Comparison of ENCODE assay signal across 14 mouse cellular contexts in genomic region chr16:29774949-29775348, GRCm38 (mm10).
DNase-seq lines count a peak whose midpoint lies in the region; ATAC-seq lines count a peak whose summit lies in the region.
"Had no signal": no experiment of that assay in that cellular context is flagged by ENCODE, and none has a peak within 500 bp of the region (broad histone marks: within the 10 kb centered on the region; RNA-seq: fewer than 3 reads in every experiment).

No protein-coding gene starts in this region.

- H3K36me3 ChIP-seq in heart, embryonic 16.5 days (ENCODE audit: control insufficient read depth, insufficient read depth) = no peaks in the 10 kb centered on the region
- H3K36me3 ChIP-seq in midbrain, embryonic 10.5 days = no peaks in the 10 kb centered on the region
- H3K36me3 ChIP-seq in midbrain, embryonic 13.5 days = no peaks in the 10 kb centered on the region
- H3K36me3 ChIP-seq in intestine, embryonic 15.5 days = no peaks in the 10 kb centered on the region
- no peaks in the 10 kb centered on the region for H3K36me3 ChIP-seq in midbrain, embryonic 11.5 days (ENCODE audit: control insufficient read depth, insufficient read depth, low read length)
- H3K36me3 ChIP-seq: embryonic facial prominence, embryonic 13.5 days; forebrain, embryonic 12.5 days; liver, embryonic 15.5 days; midbrain, embryonic 12.5 days had no signal

- 0 out of 2 replicates have a peak, but pooled peaks cover 8% of the 10 kb centered on the region for H3K4me1 ChIP-seq in heart, embryonic 16.5 days (ENCODE audit: control insufficient read depth, insufficient read depth, low read length)
- peaks cover 52% of the 10 kb centered on the region for H3K4me1 ChIP-seq in midbrain, embryonic 10.5 days
- H3K4me1 ChIP-seq in midbrain, embryonic 13.5 days (replicated peaks) = peaks cover 13% of the 10 kb centered on the region
- H3K4me1 ChIP-seq in intestine, embryonic 15.5 days (replicated peaks) = peaks cover 30% of the 10 kb centered on the region
- H3K4me1 ChIP-seq in midbrain, embryonic 11.5 days (ENCODE audit: control insufficient read depth, insufficient read depth, low read length) = peaks cover 9% of the 10 kb centered on the region
- H3K4me1 ChIP-seq: liver, embryonic 15.5 days had no signal

- no peak overlapping the region for H3K4me2 ChIP-seq in heart, embryonic 16.5 days (ENCODE audit: low read depth, low read length)
- H3K4me2 ChIP-seq in midbrain, embryonic 13.5 days (replicated peaks) = no peak overlapping the region
- H3K4me2 ChIP-seq in intestine, embryonic 15.5 days (replicated peaks) = no peak overlapping the region
- H3K4me2 ChIP-seq in midbrain, embryonic 11.5 days = no peak overlapping the region
- H3K4me2 ChIP-seq: embryonic facial prominence, embryonic 13.5 days; forebrain, embryonic 12.5 days; liver, embryonic 15.5 days; midbrain, embryonic 12.5 days had no signal

- no peaks in the 10 kb centered on the region for H3K9me3 ChIP-seq in heart, embryonic 16.5 days (replicated peaks; ENCODE audit: control insufficient read depth, low read length)
- no peaks in the 10 kb centered on the region for H3K9me3 ChIP-seq in midbrain, embryonic 10.5 days (replicated peaks)
- no peaks in the 10 kb centered on the region for H3K9me3 ChIP-seq in midbrain, embryonic 13.5 days
- no peaks in the 10 kb centered on the region for H3K9me3 ChIP-seq in intestine, embryonic 15.5 days
- no peaks in the 10 kb centered on the region for H3K9me3 ChIP-seq in midbrain, embryonic 11.5 days (ENCODE audit: control insufficient read depth, low read length)
- H3K9me3 ChIP-seq: embryonic facial prominence, embryonic 13.5 days; forebrain, embryonic 12.5 days; liver, embryonic 15.5 days; midbrain, embryonic 12.5 days had no signal

- DNase-seq in heart, postnatal 25 days (ENCODE audit: low spot score) = no peak
- no peak for DNase-seq in midbrain, embryonic 10.5 days (ENCODE audit: low spot score)
- peak; percentile 83 for DNase-seq in yolk sac, embryonic 10.5 days (ENCODE audit: low spot score)
- DNase-seq in midbrain, embryonic 11.5 days (ENCODE audit: low spot score, missing footprints) = no peak
- DNase-seq: cerebellum, adult 18-20 months; gastrocnemius, adult 2 months; kidney, adult 18-20 months had no signal

- no peak overlapping the region for H3K4me3 ChIP-seq in heart, embryonic 16.5 days (ENCODE audit: low read length)
- H3K4me3 ChIP-seq in midbrain, embryonic 10.5 days = no peak overlapping the region
- H3K4me3 ChIP-seq in midbrain, embryonic 13.5 days (replicated peaks) = no peak overlapping the region
- no peak overlapping the region for H3K4me3 ChIP-seq in intestine, embryonic 15.5 days (replicated peaks)
- H3K4me3 ChIP-seq in midbrain, embryonic 11.5 days (ENCODE audit: low read depth, low read length) = no peak overlapping the region
- H3K4me3 ChIP-seq: embryonic facial prominence, embryonic 13.5 days; forebrain, embryonic 12.5 days; gastrocnemius, adult 2 months; liver, embryonic 15.5 days; midbrain, embryonic 12.5 days had no signal

- 0 out of 2 replicates have a peak, but pooled peaks have one; percentile 17 for ATAC-seq in heart, embryonic 16.5 days (replicated peaks; ENCODE audit: extremely low read depth, insufficient read depth, low FRiP score)
- no peak for ATAC-seq in midbrain, embryonic 13.5 days
- peak; percentile 75 for ATAC-seq in intestine, embryonic 15.5 days
- no peak for ATAC-seq in midbrain, embryonic 11.5 days (ENCODE audit: low FRiP score)

- H3K27ac ChIP-seq in heart, embryonic 16.5 days (ENCODE audit: low read length) = no peak overlapping the region
- H3K27ac ChIP-seq in midbrain, embryonic 10.5 days (replicated peaks) = peak overlapping the region; percentile 46; the same call in 1 of the 2 replicates
- H3K27ac ChIP-seq in midbrain, embryonic 13.5 days = no peak overlapping the region
- peak overlapping the region; percentile 40; the same call in 1 of the 2 replicates for H3K27ac ChIP-seq in intestine, embryonic 15.5 days
- no peak overlapping the region for H3K27ac ChIP-seq in midbrain, embryonic 11.5 days (ENCODE audit: low read depth, low read length)
- H3K27ac ChIP-seq: forebrain, embryonic 12.5 days; gastrocnemius, adult 2 months; liver, embryonic 15.5 days; midbrain, embryonic 12.5 days had no signal

- no peak overlapping the region for H3K9ac ChIP-seq in heart, embryonic 16.5 days (ENCODE audit: low read length)
- H3K9ac ChIP-seq in midbrain, embryonic 13.5 days (replicated peaks) = no peak overlapping the region
- no peak overlapping the region for H3K9ac ChIP-seq in intestine, embryonic 15.5 days
- H3K9ac ChIP-seq in midbrain, embryonic 11.5 days (ENCODE audit: low read length) = no peak overlapping the region
- H3K9ac ChIP-seq: embryonic facial prominence, embryonic 13.5 days; forebrain, embryonic 12.5 days; liver, embryonic 15.5 days; midbrain, embryonic 12.5 days had no signal

- WGBS in heart, embryonic 16.5 days = 37% methylated on average over 2 of the region's 2 CpGs
- 13% methylated on average over 2 of the region's 2 CpGs for WGBS in midbrain, embryonic 10.5 days
- 31% methylated on average over 2 of the region's 2 CpGs for WGBS in midbrain, embryonic 13.5 days
- 25% methylated on average over 2 of the region's 2 CpGs for WGBS in intestine, embryonic 15.5 days
- WGBS in midbrain, embryonic 11.5 days = 27% methylated on average over 2 of the region's 2 CpGs

- intact Hi-C loops in heart, postnatal 25 days (cut with DNase I) = no loop called here

- H3K27me3 ChIP-seq in heart, embryonic 16.5 days (ENCODE audit: control insufficient read depth, insufficient read depth, low read length) = no peaks in the 10 kb centered on the region
- peaks cover 58% of the 10 kb centered on the region for H3K27me3 ChIP-seq in midbrain, embryonic 10.5 days (ENCODE audit: low read depth, poor library complexity, severe bottlenecking)
- H3K27me3 ChIP-seq in midbrain, embryonic 13.5 days = peaks cover 17% of the 10 kb centered on the region; the same call in 1 of the 2 replicates
- no peaks in the 10 kb centered on the region for H3K27me3 ChIP-seq in intestine, embryonic 15.5 days (replicated peaks)
- H3K27me3 ChIP-seq in midbrain, embryonic 11.5 days (ENCODE audit: control insufficient read depth, insufficient read depth, low read length) = no peaks in the 10 kb centered on the region

Comparison
In these comparisons a context has a peak if more than half of its experiments do, and no peak if none do; other contexts are left out.
1. H3K27ac ChIP-seq: peak in midbrain, embryonic 10.5 days (single experiment) and intestine, embryonic 15.5 days (single experiment); none in heart, embryonic 16.5 days (single experiment), midbrain, embryonic 13.5 days (single experiment) and midbrain, embryonic 11.5 days (single experiment).
2. ATAC-seq: peak in heart, embryonic 16.5 days (single experiment) and intestine, embryonic 15.5 days (single experiment); none in midbrain, embryonic 13.5 days (single experiment) and midbrain, embryonic 11.5 days (single experiment).